Comparison of ENCODE assay signal across 17 mouse cellular contexts in the genomic region with DNA sequence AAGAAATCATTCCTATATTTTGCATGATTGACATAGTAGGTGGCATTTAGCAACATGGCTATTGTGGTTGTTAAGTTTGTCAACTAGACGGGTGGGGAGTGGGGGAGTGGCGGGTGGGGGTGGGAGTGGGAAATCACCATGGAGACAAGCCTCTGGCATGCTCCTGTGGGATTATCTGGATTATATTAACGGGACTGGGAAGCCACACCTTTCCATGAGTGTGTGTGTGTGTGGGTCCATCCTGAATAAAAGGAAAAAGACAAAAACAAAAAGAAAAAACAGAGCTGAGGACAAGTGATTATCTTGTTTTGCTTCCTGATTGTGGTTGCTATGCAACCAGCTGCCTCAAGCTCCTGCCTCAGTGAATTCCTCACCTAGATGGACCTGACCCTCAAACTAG.
"Had no signal": no experiment of that assay in that cellular context is flagged by ENCODE, and none has a peak within 500 bp of the region (broad histone marks: within the 10 kb centered on the region; RNA-seq: fewer than 3 reads in every experiment).

No protein-coding gene starts in this region.

- H3K4me1 ChIP-seq: lung, embryonic 15.5 days had no signal

- H3K27ac ChIP-seq: kidney, embryonic 15.5 days; left cerebral cortex, adult 2 months; liver, embryonic 14.5 days; lung, embryonic 15.5 days; midbrain, embryonic 10.5 days had no signal

- DNase-seq: kidney, adult 11 months; kidney, adult 8-10 months; kidney, postnatal 10 days; kidney, postnatal 36 days; layer of hippocampus, postnatal 36 days; lung, adult 18-20 months; lung, postnatal 10 days; lung, postnatal 36 days; thymus, adult 18-20 months; thymus, postnatal 36 days had no signal

- H3K4me3 ChIP-seq: kidney, embryonic 15.5 days; left cerebral cortex, adult 2 months; lung, embryonic 15.5 days; megakaryocyte, embryonic 14.5 days; midbrain, embryonic 10.5 days; myocyte had no signal

- H3K9ac ChIP-seq: kidney, embryonic 15.5 days; liver, embryonic 14.5 days; lung, embryonic 15.5 days had no signal

- H3K4me2 ChIP-seq: kidney, embryonic 15.5 days; lung, embryonic 15.5 days had no signal

- H3K27me3 ChIP-seq: kidney, embryonic 15.5 days; lung, embryonic 15.5 days; megakaryocyte, embryonic 14.5 days had no signal

- H3K36me3 ChIP-seq: lung, embryonic 15.5 days; midbrain, embryonic 10.5 days had no signal

- H3K9me3 ChIP-seq: kidney, embryonic 15.5 days; lung, embryonic 15.5 days; megakaryocyte, embryonic 14.5 days; midbrain, embryonic 10.5 days had no signal
